Mouse (Mus musculus) ES-Bruce4 (cell line): ENCODE data around the gene Coq8b.

ENCODE experiments used
- CTCF ChIP-seq: IDR thresholded peaks from one replicate; pipeline ENCODE4 v1.8.1; 2011; ENCODE audit warnings: low read depth, low read length
- POLR2A ChIP-seq: IDR thresholded peaks from one replicate; pipeline ENCODE4 v1.8.1; 2011; ENCODE audit warnings: low read length; ENCODE audit not compliant: insufficient read depth

DNA sequence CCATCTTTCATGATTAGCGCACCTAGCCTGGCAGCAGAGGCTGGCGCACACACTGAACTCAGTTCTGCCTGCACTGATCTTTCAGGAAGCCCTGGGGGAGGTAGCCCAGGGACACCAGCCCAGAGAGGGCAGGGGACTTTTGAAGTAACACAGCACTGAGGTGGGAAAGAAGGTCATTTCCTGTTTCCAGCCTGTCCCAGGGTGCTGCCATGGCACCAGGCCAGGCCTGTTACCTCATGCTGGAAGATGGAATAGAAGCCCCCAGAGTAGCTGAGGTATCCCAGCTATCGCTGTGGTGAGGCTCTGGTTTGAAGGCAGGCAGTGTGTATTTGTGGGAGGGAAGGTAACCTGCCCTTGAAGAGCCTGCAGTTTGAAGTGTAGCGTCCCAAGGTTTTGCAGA is 42.1 kb downstream of the Coq8b start:
- TF ChIP-seq POLR2A (no peak), CTCF (no peak)
